Mouse (Mus musculus): ENCODE results near the gene Nom1.

GRCm38 (mm10) chr5:29507013-29507412, 72.5 kb downstream of the Nom1 start:
- TF ChIP-seq POLR2A (IDR thresholded peaks at IDR 0.05; ENCODE audit: borderline replicate concordance, extremely low read depth, insufficient read depth, insufficient read length, poor library complexity, severe bottlenecking) = no peak
- TF ChIP-seq CTCF (IDR thresholded peaks at IDR 0.05; ENCODE audit: borderline replicate concordance, extremely low read depth, insufficient read depth, insufficient read length) = no peak
